Mouse (Mus musculus): ENCODE measurements at regions not wholly inside any gene's neighbourhood (a gene's known extent, or its start where the extent isn't known, plus 50 kb on each side); places are given as distances from the start of the nearest gene placed in this dataset.
"Not testable (repeated sequence)": the region's sequence is repeated elsewhere in the genome, so short reads cannot be mapped to it uniquely, and the experiment has no call there.

GRCm38 (mm10) chr10:120284785-120285184, 57.9 kb downstream of the Llph start:
- DNase-seq (ENCODE audit: low spot score) (peak; percentile 40), ATAC-seq (replicated peaks; ENCODE audit: insufficient number of reproducible peaks, low FRiP score, low TSS enrichment, low read depth) (no peak)
- H3K27ac ChIP-seq (replicated peaks; ENCODE audit: low read depth, low read length) = no peak overlapping the region
- no peak overlapping the region for H3K4me2 ChIP-seq (ENCODE audit: low read depth, low read length)
- no peaks in the 10 kb centered on the region for H3K36me3 ChIP-seq (replicated peaks; ENCODE audit: control insufficient read depth, insufficient read depth, low read depth, low read length)
- H3K4me1 ChIP-seq (ENCODE audit: control insufficient read depth, insufficient read depth, low read length) = no peaks in the 10 kb centered on the region
- H3K9me3 ChIP-seq (replicated peaks; ENCODE audit: control insufficient read depth, low read length) = no peaks in the 10 kb centered on the region
- no peaks in the 10 kb centered on the region for H3K27me3 ChIP-seq (ENCODE audit: control insufficient read depth, insufficient read depth, low read length)
- no peak overlapping the region for H3K9ac ChIP-seq (replicated peaks; ENCODE audit: low read length)
- H3K4me3 ChIP-seq (ENCODE audit: low read depth, low read length) = no peak overlapping the region
- 47% methylated on average over 6 of the region's 6 CpGs for WGBS

- 94% methylated on average over 3 of the region's 3 CpGs for WGBS
- ATAC-seq (replicated peaks; ENCODE audit: insufficient number of reproducible peaks, low FRiP score, low TSS enrichment, low read depth) (no peak), DNase-seq (ENCODE audit: low spot score) (no peak)
- Histone ChIP-seq H3K27me3 (ENCODE audit: control insufficient read depth, insufficient read depth, low read length) (no peaks in the 10 kb centered on the region), H3K9me3 (replicated peaks; ENCODE audit: control insufficient read depth, low read length) (no peaks in the 10 kb centered on the region), H3K27ac (replicated peaks; ENCODE audit: low read depth, low read length) (no peak overlapping the region), H3K36me3 (replicated peaks; ENCODE audit: control insufficient read depth, insufficient read depth, low read depth, low read length) (no peaks in the 10 kb centered on the region), H3K9ac (replicated peaks; ENCODE audit: low read length) (no peak overlapping the region), H3K4me2 (ENCODE audit: low read depth, low read length) (no peak overlapping the region), H3K4me3 (ENCODE audit: low read depth, low read length) (no peak overlapping the region), H3K4me1 (ENCODE audit: control insufficient read depth, insufficient read depth, low read length) (no peaks in the 10 kb centered on the region; the same call in 1 of the 2 replicates)
Observed at GRCm38 (mm10) chr10:120291912-120292311, 65.0 kb downstream of the Llph start.

GRCm38 (mm10) chr10:120293381-120293780, 66.5 kb downstream of the Llph start:
- not testable (repeated sequence) for DNase-seq (ENCODE audit: low spot score); H3K4me2 ChIP-seq (ENCODE audit: low read depth, low read length); H3K36me3 ChIP-seq (replicated peaks; ENCODE audit: control insufficient read depth, insufficient read depth, low read depth, low read length); H3K4me3 ChIP-seq (ENCODE audit: low read depth, low read length); H3K27me3 ChIP-seq (ENCODE audit: control insufficient read depth, insufficient read depth, low read length); ATAC-seq (replicated peaks; ENCODE audit: insufficient number of reproducible peaks, low FRiP score, low TSS enrichment, low read depth); H3K9ac ChIP-seq (replicated peaks; ENCODE audit: low read length); H3K4me1 ChIP-seq (ENCODE audit: control insufficient read depth, insufficient read depth, low read length); H3K9me3 ChIP-seq (replicated peaks; ENCODE audit: control insufficient read depth, low read length); H3K27ac ChIP-seq (replicated peaks; ENCODE audit: low read depth, low read length)
- 92% methylated on average over 13 of the region's 13 CpGs for WGBS

- Histone ChIP-seq H3K27me3 (ENCODE audit: control insufficient read depth, insufficient read depth, low read length) (no peaks in the 10 kb centered on the region), H3K9ac (replicated peaks; ENCODE audit: low read length) (no peak overlapping the region), H3K4me2 (ENCODE audit: low read depth, low read length) (no peak overlapping the region), H3K27ac (replicated peaks; ENCODE audit: low read depth, low read length) (no peak overlapping the region), H3K4me1 (ENCODE audit: control insufficient read depth, insufficient read depth, low read length) (no peaks in the 10 kb centered on the region; the same call in 1 of the 2 replicates), H3K4me3 (ENCODE audit: low read depth, low read length) (no peak overlapping the region), H3K36me3 (replicated peaks; ENCODE audit: control insufficient read depth, insufficient read depth, low read depth, low read length) (no peaks in the 10 kb centered on the region), H3K9me3 (replicated peaks; ENCODE audit: control insufficient read depth, low read length) (no peaks in the 10 kb centered on the region)
- DNase-seq (ENCODE audit: low spot score) = no peak
- no peak for ATAC-seq (replicated peaks; ENCODE audit: insufficient number of reproducible peaks, low FRiP score, low TSS enrichment, low read depth)
- 56% methylated on average over 9 of the region's 9 CpGs for WGBS
Observed at GRCm38 (mm10) chr10:120294487-120294886, 67.6 kb downstream of the Llph start.

GRCm38 (mm10) chr10:120297311-120297710, 70.4 kb downstream of the Llph start:
- no peaks in the 10 kb centered on the region; the same call in 1 of the 2 replicates for H3K4me1 ChIP-seq (ENCODE audit: control insufficient read depth, insufficient read depth, low read length)
- H3K27me3 ChIP-seq (ENCODE audit: control insufficient read depth, insufficient read depth, low read length) = no peaks in the 10 kb centered on the region
- H3K9me3 ChIP-seq (replicated peaks; ENCODE audit: control insufficient read depth, low read length) = no peaks in the 10 kb centered on the region
- no peak overlapping the region for H3K4me3 ChIP-seq (ENCODE audit: low read depth, low read length)
- ATAC-seq (replicated peaks; ENCODE audit: insufficient number of reproducible peaks, low FRiP score, low TSS enrichment, low read depth) = no peak
- H3K27ac ChIP-seq (replicated peaks; ENCODE audit: low read depth, low read length) = no peak overlapping the region
- DNase-seq (ENCODE audit: low spot score) = no peak
- no peaks in the 10 kb centered on the region for H3K36me3 ChIP-seq (replicated peaks; ENCODE audit: control insufficient read depth, insufficient read depth, low read depth, low read length)
- no peak overlapping the region for H3K4me2 ChIP-seq (ENCODE audit: low read depth, low read length)
- H3K9ac ChIP-seq (replicated peaks; ENCODE audit: low read length) = no peak overlapping the region

- no peak overlapping the region for H3K4me3 ChIP-seq (ENCODE audit: low read depth, low read length)
- H3K36me3 ChIP-seq (replicated peaks; ENCODE audit: control insufficient read depth, insufficient read depth, low read depth, low read length) = no peaks in the 10 kb centered on the region
- no peaks in the 10 kb centered on the region for H3K9me3 ChIP-seq (replicated peaks; ENCODE audit: control insufficient read depth, low read length)
- ATAC-seq (replicated peaks; ENCODE audit: insufficient number of reproducible peaks, low FRiP score, low TSS enrichment, low read depth) (no peak), DNase-seq (ENCODE audit: low spot score) (no peak)
- WGBS = 76% methylated on average over 14 of the region's 14 CpGs
- H3K4me1 ChIP-seq (ENCODE audit: control insufficient read depth, insufficient read depth, low read length) = no peaks in the 10 kb centered on the region; the same call in 1 of the 2 replicates
- no peak overlapping the region for H3K9ac ChIP-seq (replicated peaks; ENCODE audit: low read length)
- H3K27ac ChIP-seq (replicated peaks; ENCODE audit: low read depth, low read length) = no peak overlapping the region
- H3K27me3 ChIP-seq (ENCODE audit: control insufficient read depth, insufficient read depth, low read length) = no peaks in the 10 kb centered on the region
- H3K4me2 ChIP-seq (ENCODE audit: low read depth, low read length) = no peak overlapping the region
Observed at GRCm38 (mm10) chr10:120298293-120298927, 71.5 kb downstream of the Llph start.

- no peak overlapping the region for H3K27ac ChIP-seq (replicated peaks; ENCODE audit: low read depth, low read length)
- no peaks in the 10 kb centered on the region for H3K9me3 ChIP-seq (replicated peaks; ENCODE audit: control insufficient read depth, low read length)
- H3K4me2 ChIP-seq (ENCODE audit: low read depth, low read length) = no peak overlapping the region
- no peaks in the 10 kb centered on the region for H3K27me3 ChIP-seq (ENCODE audit: control insufficient read depth, insufficient read depth, low read length)
- no peak for ATAC-seq (replicated peaks; ENCODE audit: insufficient number of reproducible peaks, low FRiP score, low TSS enrichment, low read depth)
- H3K4me3 ChIP-seq (ENCODE audit: low read depth, low read length) = no peak overlapping the region
- WGBS = 39% methylated on average over 5 of the region's 5 CpGs
- DNase-seq (ENCODE audit: low spot score) = peak; percentile 49
- H3K36me3 ChIP-seq (replicated peaks; ENCODE audit: control insufficient read depth, insufficient read depth, low read depth, low read length) = no peaks in the 10 kb centered on the region
- H3K4me1 ChIP-seq (ENCODE audit: control insufficient read depth, insufficient read depth, low read length) = no peaks in the 10 kb centered on the region
- H3K9ac ChIP-seq (replicated peaks; ENCODE audit: low read length) = no peak overlapping the region
Observed at GRCm38 (mm10) chr10:120306010-120306409, 79.1 kb downstream of the Llph start.

- Histone ChIP-seq H3K36me3 (replicated peaks; ENCODE audit: control insufficient read depth, insufficient read depth, low read depth, low read length) (no peaks in the 10 kb centered on the region), H3K27me3 (ENCODE audit: control insufficient read depth, insufficient read depth, low read length) (no peaks in the 10 kb centered on the region), H3K4me1 (ENCODE audit: control insufficient read depth, insufficient read depth, low read length) (no peaks in the 10 kb centered on the region), H3K4me2 (ENCODE audit: low read depth, low read length) (no peak overlapping the region), H3K4me3 (ENCODE audit: low read depth, low read length) (no peak overlapping the region), H3K9me3 (replicated peaks; ENCODE audit: control insufficient read depth, low read length) (no peaks in the 10 kb centered on the region), H3K27ac (replicated peaks; ENCODE audit: low read depth, low read length) (no peak overlapping the region), H3K9ac (replicated peaks; ENCODE audit: low read length) (no peak overlapping the region)
- DNase-seq (ENCODE audit: low spot score) (no peak), ATAC-seq (replicated peaks; ENCODE audit: insufficient number of reproducible peaks, low FRiP score, low TSS enrichment, low read depth) (no peak)
- 50% methylated on average over 5 of the region's 5 CpGs for WGBS
Observed at GRCm38 (mm10) chr10:120308681-120309080, 81.8 kb downstream of the Llph start.

Measured in embryonic facial prominence, embryonic 11.5 days (tissue).